Mouse (Mus musculus) liver, embryonic 11.5 days (tissue): ENCODE measurements around the gene Olfr1056. TPM values are rescaled to one million over a fixed set of nuclear protein-coding genes. Genes with fewer than 3 reads are reported as not detected.
"Not testable (repeated sequence)": the region's sequence is repeated elsewhere in the genome, so short reads cannot be mapped to it uniquely, and the experiment has no call there.

Experiments
- ATAC-seq: fragments of 200-750 bp; cut with Nextera tagmentation; replicated peaks from 2 replicates; pipeline ENCODE4 v1.8.0; 2017; ENCODE audit warnings: moderate number of reproducible peaks, mild to moderate bottlenecking, moderate TSS enrichment, moderate library complexity; ENCODE audit not compliant: low FRiP score
- DNase-seq: peaks from one replicate; pipeline ENCODE4 v3.0.0-alpha.2; 2017; ENCODE audit warnings: low spot score
- H3K27ac ChIP-seq: fragments of 300-500 bp; sonication (generic); 2 replicates; pipeline ENCODE4 v1.5.1; 2014; ENCODE audit warnings: mild to moderate bottlenecking, low read depth, low read length, control low read depth
- H3K27me3 ChIP-seq: fragments of 300-500 bp; sonication (generic); replicated peaks from 2 replicates; pipeline ENCODE4 v1.6.1; 2014; ENCODE audit warnings: low read length, mixed read lengths; ENCODE audit not compliant: control insufficient read depth, insufficient read depth
- H3K36me3 ChIP-seq: fragments of 300-500 bp; sonication (generic); 2 replicates; pipeline ENCODE4 v1.6.1; 2014; ENCODE audit warnings: mild to moderate bottlenecking, low read length, moderate library complexity, mixed read lengths; ENCODE audit not compliant: control insufficient read depth, insufficient read depth
- H3K4me1 ChIP-seq: fragments of 300-500 bp; sonication (generic); replicated peaks from 2 replicates; pipeline ENCODE4 v1.6.1; 2014; ENCODE audit warnings: low read length, mixed read lengths; ENCODE audit not compliant: control insufficient read depth, insufficient read depth
- H3K4me2 ChIP-seq: fragments of 300-500 bp; sonication (generic); 2 replicates; pipeline ENCODE4 v1.6.1; 2014; ENCODE audit warnings: mild to moderate bottlenecking, control low read depth, moderate library complexity
- H3K4me3 ChIP-seq: fragments of 300-500 bp; sonication (generic); 2 replicates; pipeline ENCODE4 v1.5.1; 2014; ENCODE audit warnings: low read depth, low read length, control low read depth
- H3K9ac ChIP-seq: fragments of 300-500 bp; sonication (generic); 2 replicates; pipeline ENCODE4 v1.6.1; 2014; ENCODE audit warnings: low read depth, low read length, control low read depth
- H3K9me3 ChIP-seq: fragments of 300-500 bp; sonication (generic); 2 replicates; pipeline ENCODE4 v1.6.1; 2016; ENCODE audit warnings: low read length, inconsistent platforms, mixed read lengths; ENCODE audit not compliant: control insufficient read depth
- WGBS: fragments of 180-500 bp; shearing (Covaris S2); extraction: QIAGEN DNeasy Blood & Tissue Kit; methylation state at CpG from one replicate; pipeline ENCODE4 v1.1.7; 2014; 5-methylcytosine and 5-hydroxymethylcytosine counted together
- polyA plus RNA-seq: library from polyadenylated mRNA; unstranded; fragments of >200 nt; fragmentation: Nextera tagmentation; extraction: Ambion mirVana; gene quantifications from 2 replicates; pipeline ENCODE4 v1.2.1, GENCODE M21; 2014

The Olfr1056 gene
- not detected in 2 replicates for polyA plus RNA-seq

DNA sequence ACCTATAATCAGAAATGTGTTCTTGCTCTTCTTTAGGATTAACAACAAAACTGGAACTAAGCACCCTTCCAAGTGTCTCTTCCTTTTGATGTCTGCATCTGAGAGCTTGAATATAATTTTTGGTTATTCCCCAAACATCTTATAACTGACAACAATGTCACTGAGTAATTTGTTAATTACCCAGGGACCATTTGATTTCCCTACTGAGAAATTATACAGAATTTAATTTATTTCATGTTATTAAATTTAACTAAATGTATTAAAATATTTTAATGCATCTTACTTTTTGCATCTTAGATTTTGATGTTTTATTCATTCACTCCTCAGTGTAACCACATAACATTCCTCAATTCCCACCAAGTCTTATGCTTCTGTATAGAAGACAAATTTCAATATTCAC lies at the start of gene Olfr1056:
Gene Olfr1056 (minus strand): TSS at position 101 of the 400 bp plus-strand sequence.
- H3K4me1 ChIP-seq = no peaks in the 10 kb centered on the region
- DNase-seq (no peak), ATAC-seq (no peak)
- no peaks in the 10 kb centered on the region for H3K27me3 ChIP-seq
- no peaks in the 10 kb centered on the region for H3K9me3 ChIP-seq
- no peak within 1 kb of the TSS for H3K9ac ChIP-seq
- H3K27ac ChIP-seq = no peak within 1 kb of the TSS
- no peak within 1 kb of the TSS for H3K4me2 ChIP-seq
- H3K36me3 ChIP-seq = no peaks in the 10 kb centered on the region
- no peak within 1 kb of the TSS for H3K4me3 ChIP-seq

DNA sequence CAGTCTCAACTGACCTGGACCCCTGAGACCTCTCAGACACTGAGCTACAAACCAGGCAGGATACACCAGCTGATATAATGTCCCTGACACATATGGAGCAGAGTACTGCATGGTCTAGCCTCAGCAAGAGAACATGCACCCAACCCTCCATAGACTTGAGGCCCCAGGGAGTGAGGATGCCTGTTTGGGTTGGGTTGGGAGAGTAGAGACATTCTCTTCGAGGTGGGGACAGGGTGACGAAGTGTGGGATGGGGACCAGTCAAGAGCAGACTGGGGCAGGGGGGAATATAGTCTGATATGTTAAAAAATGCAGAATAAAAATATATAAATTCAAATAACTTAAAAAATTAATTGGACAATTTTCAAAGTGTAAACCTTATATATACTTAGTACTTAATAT lies 32.8 kb upstream of the Olfr1056 start:
- H3K36me3 ChIP-seq = no peaks in the 10 kb centered on the region
- no peak overlapping the region for H3K4me2 ChIP-seq
- H3K27me3 ChIP-seq = no peaks in the 10 kb centered on the region
- H3K4me3 ChIP-seq = no peak overlapping the region
- WGBS = 76% methylated on average over 2 of the region's 2 CpGs
- H3K9me3 ChIP-seq = no peaks in the 10 kb centered on the region
- H3K27ac ChIP-seq = no peak overlapping the region
- ATAC-seq = no peak
- no peak for DNase-seq
- H3K4me1 ChIP-seq = no peaks in the 10 kb centered on the region
- H3K9ac ChIP-seq = no peak overlapping the region

DNA sequence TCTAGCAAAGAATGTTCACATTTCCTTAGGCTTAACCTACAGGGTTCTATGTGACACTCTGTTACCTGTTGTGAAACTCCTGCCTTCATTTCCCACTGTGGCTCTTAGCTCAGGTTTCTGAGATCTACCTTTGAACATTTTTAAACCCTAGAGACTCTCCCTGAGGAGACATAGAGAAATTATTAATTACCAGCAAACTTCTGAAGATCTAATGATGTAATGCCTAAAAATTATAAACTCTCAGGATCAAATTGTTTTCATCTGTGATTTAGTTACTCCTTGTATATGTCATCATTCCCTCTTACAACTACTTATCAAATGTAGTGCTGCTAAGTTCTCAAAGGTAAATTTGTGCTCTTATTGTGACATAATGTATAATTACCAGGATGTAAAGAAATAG lies 26.2 kb upstream of the Olfr1056 start, which contains the start of gene Olfr1058:
Gene Olfr1058 (minus strand): TSS at position 101 of the 400 bp plus-strand sequence.
- not testable (repeated sequence) for H3K4me2 ChIP-seq, H3K4me3 ChIP-seq, DNase-seq, H3K27me3 ChIP-seq, H3K27ac ChIP-seq, H3K36me3 ChIP-seq, H3K9me3 ChIP-seq, ATAC-seq, H3K9ac ChIP-seq, H3K4me1 ChIP-seq

- H3K4me3 ChIP-seq = no peak within 1 kb of the TSS
- H3K4me1 ChIP-seq = no peaks in the 10 kb centered on the region
- H3K9ac ChIP-seq = no peak within 1 kb of the TSS
- H3K27me3 ChIP-seq = no peaks in the 10 kb centered on the region
- H3K27ac ChIP-seq = no peak within 1 kb of the TSS
- DNase-seq (no peak), ATAC-seq (no peak)
- H3K36me3 ChIP-seq = no peaks in the 10 kb centered on the region
- no peak within 1 kb of the TSS for H3K4me2 ChIP-seq
- no peaks in the 10 kb centered on the region for H3K9me3 ChIP-seq
Observed at GRCm38 (mm10) chr2:86378293-86378692, 16.0 kb upstream of the Olfr1056 start, which contains the start of gene Olfr1057. Gene Olfr1057, minus strand, starts transcription at chr2:86378393.

- H3K4me1 ChIP-seq, H3K36me3 ChIP-seq, DNase-seq, ATAC-seq, H3K27ac ChIP-seq, H3K4me3 ChIP-seq, H3K27me3 ChIP-seq, H3K9me3 ChIP-seq, H3K9ac ChIP-seq, H3K4me2 ChIP-seq: not testable (repeated sequence)
- WGBS = no CpG with 5 or more reads among the region's 6 CpGs
Observed at GRCm38 (mm10) chr2:86366342-86366741, 4.1 kb upstream of the Olfr1056 start.

DNA sequence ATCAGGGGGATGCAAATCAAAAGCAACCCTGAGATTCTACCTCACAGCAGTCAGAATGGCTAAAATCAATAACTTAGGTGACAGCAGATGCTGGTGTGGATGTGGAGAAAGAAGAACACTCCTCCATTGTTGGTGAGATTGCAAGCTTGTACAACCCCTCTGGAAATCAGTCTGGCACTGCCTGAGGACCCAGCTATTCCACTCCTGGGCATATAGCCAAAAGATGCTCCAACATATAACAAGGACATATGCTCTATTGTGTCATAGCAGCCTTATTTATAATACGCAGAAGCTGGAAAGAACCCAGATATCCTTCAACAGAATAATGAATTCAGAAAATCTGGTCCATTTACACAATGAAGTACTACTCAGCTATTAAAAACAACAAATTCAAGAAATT lies 10.5 kb downstream of the Olfr1056 start:
- DNase-seq, H3K4me1 ChIP-seq, H3K27ac ChIP-seq, H3K27me3 ChIP-seq, H3K4me3 ChIP-seq, H3K36me3 ChIP-seq, H3K9me3 ChIP-seq, H3K4me2 ChIP-seq, H3K9ac ChIP-seq, ATAC-seq: not testable (repeated sequence)
- 89% methylated on average over 1 of the region's 1 CpGs for WGBS

- DNase-seq = no peak
- H3K4me2 ChIP-seq = no peak within 1 kb of the TSS
Observed at GRCm38 (mm10) chr2:86350184-86350583, 12.1 kb downstream of the Olfr1056 start, which contains the start of gene Olfr1055. Gene Olfr1055, minus strand, starts transcription at chr2:86350284.

DNA sequence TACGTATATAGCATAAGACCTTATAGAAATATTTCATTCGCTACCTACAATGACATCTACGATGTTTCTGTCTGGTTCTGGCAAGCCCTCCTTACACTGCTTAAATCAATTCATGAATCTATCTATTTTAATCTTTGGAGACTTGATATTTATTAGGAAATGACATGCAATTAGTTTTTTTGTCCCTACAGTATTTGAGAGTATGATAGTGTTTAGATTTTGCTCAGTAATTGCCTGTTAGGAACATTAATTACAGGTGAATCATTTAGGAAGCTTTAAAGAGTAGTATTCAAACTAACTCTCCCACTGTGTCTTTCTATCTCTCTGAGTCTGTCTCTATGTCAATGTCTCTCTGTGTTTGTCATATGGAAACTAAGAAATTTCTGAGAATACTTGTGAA lies 26.9 kb downstream of the Olfr1056 start, which contains the start of gene Olfr1054:
Gene Olfr1054 (minus strand): TSS at position 101 of the 400 bp plus-strand sequence.
- no peak within 1 kb of the TSS for H3K4me3 ChIP-seq

More at GRCm38 (mm10) chr2:86350184-86350583, 12.1 kb downstream of the Olfr1056 start, which contains the start of gene Olfr1055:
- H3K36me3 ChIP-seq = no peaks in the 10 kb centered on the region
- no peaks in the 10 kb centered on the region for H3K9me3 ChIP-seq
- H3K4me3 ChIP-seq = no peak within 1 kb of the TSS
- no peaks in the 10 kb centered on the region for H3K4me1 ChIP-seq
- no peak within 1 kb of the TSS for H3K27ac ChIP-seq
- H3K9ac ChIP-seq = no peak within 1 kb of the TSS
- H3K27me3 ChIP-seq = no peaks in the 10 kb centered on the region
- WGBS = 89% methylated on average over 5 of the region's 5 CpGs
- ATAC-seq = no peak

GRCm38 (mm10) chr2:86315184-86315583 lies 47.1 kb downstream of the Olfr1056 start, which contains the start of gene Olfr1053:
Gene Olfr1053, minus strand, starts transcription at chr2:86315284.
- WGBS = 60% methylated on average over 3 of the region's 3 CpGs
- ATAC-seq (no peak), DNase-seq (no peak)
- Histone ChIP-seq H3K36me3 (no peaks in the 10 kb centered on the region), H3K27me3 (no peaks in the 10 kb centered on the region), H3K4me3 (no peak within 1 kb of the TSS), H3K4me2 (no peak within 1 kb of the TSS), H3K4me1 (no peaks in the 10 kb centered on the region), H3K9ac (no peak within 1 kb of the TSS), H3K9me3 (no peaks in the 10 kb centered on the region), H3K27ac (no peak within 1 kb of the TSS)

More for the DNA sequence above, 26.9 kb downstream of the Olfr1056 start, which contains the start of gene Olfr1054:
- no peak within 1 kb of the TSS for H3K9ac ChIP-seq
- H3K9me3 ChIP-seq = no peaks in the 10 kb centered on the region
- no peaks in the 10 kb centered on the region for H3K4me1 ChIP-seq
- no peaks in the 10 kb centered on the region for H3K27me3 ChIP-seq
- DNase-seq (no peak), ATAC-seq (no peak)
- no peak within 1 kb of the TSS for H3K27ac ChIP-seq
- WGBS = 89% methylated on average over 3 of the region's 3 CpGs
- H3K36me3 ChIP-seq = no peaks in the 10 kb centered on the region
- no peak within 1 kb of the TSS for H3K4me2 ChIP-seq
